Mouse (Mus musculus) adrenal gland, postnatal 10 days (tissue): ENCODE measurements at regions not wholly inside any gene's neighbourhood (a gene's known extent, or its start where the extent isn't known, plus 50 kb on each side); places are given as distances from the start of the nearest gene placed in this dataset.

Source experiments
- DNase-seq: peaks from one replicate; pipeline ENCODE4 v3.0.0; 2021; ENCODE audit warnings: mixed read lengths

DNA sequence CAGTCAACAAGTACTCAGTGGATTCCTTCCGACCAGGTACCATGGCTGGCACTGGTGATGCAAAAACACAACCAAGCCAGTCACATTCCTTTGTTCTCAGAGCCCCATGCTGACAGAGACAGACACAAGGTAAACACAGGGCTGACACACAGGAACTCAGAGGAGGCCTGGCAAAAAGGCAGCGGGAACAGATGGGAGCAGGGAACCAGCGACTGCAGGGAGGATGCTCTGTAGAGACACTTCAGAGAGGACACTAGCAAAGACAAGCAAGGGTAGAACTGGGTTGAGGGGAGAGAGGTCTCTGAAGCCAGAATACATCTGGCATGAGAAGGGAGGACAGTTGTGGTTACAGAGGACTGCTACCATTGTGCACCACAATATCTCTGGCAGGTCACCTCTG is 133.6 kb downstream of the Tex36 start:
- no peak for DNase-seq

DNA sequence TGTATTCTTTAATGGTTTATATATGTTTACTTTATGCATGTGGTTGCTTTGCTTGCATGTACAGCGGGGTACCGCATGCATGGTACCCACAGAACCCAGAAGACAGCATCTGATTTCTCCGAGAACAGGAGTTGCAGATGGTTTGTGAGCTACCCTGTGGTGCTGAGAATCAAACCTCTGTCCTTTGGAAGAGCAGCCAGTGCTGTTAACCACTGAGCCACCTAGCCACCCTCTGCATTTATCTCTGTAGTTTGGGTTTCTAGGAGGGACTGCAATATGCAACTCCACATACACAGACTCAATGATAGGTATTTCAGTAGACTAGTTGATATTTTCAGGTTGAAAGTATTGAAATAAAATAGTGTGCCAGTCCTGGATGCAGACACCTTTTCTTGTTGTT is 134.4 kb downstream of the Tex36 start:
- DNase-seq = no peak

DNA sequence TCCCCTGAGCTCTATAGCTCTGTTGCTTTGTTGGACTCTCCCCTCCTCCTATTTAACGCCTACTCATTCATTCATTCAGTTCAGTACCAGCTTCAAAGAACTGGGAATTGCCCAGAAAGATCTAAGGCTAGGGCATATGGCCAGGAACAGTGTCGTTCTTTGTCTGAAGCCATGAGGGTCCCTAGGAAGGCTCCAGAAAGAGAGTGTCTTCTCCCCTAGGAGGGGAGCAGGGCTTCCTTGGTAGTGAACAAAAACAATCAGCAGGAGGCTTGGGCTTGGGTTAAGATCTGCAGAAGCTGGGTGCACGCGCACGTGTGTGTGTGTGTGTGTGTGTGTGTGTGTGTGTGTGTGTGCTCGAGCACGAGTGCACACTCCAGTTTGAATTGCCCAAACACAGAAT is 142.7 kb downstream of the Tex36 start:
- DNase-seq = no peak

DNA sequence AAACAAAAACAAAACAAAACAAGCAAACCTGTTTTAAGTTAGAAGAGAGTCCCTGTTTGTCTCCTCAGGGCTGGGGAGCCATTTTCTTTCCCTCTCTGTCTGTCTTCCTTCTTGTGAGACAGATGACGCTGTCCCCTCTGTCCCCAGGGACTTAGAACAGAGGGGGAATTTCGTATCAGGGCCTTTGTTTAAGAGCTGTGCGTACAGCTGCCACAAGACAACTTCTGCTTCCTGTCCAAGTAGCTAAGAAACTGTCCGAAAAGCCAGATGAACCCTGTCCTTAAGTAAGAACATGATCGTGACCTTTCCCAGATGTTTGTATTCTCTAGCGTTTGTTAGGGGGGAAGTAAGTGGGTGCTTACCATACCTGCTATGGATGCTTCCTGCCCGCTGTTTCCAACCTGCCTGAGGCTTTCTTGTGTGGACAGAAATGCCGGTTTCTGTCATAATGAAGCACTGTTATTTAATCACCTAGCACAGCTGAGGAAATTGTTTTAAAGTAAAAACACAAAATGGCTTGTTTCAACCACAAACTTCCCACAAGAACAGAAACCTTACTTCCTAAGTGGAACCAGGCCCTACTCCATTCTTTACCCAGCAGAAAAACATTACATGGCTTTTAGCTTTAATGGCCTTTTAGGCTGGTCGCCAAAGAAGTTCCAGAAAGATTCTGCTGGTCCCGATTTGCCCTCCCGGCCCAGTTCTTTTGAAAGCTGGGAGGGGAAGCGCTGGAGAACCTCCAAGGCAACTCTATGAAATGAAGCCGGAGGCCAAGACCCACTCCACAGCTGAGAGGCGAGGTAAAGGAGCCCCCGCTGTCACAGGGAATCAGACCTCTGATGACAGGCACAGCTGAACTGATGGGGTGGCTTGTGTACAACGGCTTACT is 144.3 kb downstream of the Tex36 start:
- no peak for DNase-seq

DNA sequence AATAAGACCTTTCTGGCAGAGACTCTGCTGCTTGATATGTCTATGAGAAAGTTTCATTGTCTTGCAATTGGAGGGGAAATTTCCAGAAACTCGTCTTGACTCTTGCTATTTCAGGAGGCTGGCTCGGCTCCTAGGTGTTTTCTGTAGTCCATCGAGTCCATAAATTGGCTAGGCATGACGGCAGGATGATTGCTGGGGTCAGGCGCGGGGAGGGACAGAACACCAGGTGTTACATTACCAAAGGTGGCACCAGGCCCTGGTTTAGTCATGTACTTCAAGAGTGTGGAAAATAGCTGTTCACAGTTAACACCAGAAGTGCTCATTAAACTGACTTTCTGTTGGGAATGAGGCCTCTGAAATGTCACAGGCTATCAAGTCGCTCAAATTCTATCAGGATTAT is 151.7 kb downstream of the Tex36 start:
- DNase-seq = no peak

DNA sequence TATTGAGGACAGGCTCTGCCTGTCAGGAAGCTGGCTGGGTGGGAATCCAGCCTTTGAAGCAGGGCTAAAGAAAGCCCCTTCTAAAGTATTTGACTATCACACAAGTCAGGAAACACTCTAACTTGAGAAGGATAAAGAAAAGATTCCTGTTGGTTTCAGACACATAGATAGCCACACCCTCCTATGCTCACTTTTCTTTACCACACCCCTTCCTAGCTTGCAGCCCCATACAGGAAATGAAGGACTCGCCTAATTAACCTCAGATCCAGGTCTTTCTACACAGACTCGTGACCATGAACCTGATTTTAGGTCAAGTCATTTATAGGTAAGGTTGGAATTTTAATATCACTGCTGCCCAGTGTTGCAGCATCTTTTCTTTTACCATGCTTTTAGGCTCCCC is 154.9 kb downstream of the Tex36 start:
- DNase-seq = no peak

DNA sequence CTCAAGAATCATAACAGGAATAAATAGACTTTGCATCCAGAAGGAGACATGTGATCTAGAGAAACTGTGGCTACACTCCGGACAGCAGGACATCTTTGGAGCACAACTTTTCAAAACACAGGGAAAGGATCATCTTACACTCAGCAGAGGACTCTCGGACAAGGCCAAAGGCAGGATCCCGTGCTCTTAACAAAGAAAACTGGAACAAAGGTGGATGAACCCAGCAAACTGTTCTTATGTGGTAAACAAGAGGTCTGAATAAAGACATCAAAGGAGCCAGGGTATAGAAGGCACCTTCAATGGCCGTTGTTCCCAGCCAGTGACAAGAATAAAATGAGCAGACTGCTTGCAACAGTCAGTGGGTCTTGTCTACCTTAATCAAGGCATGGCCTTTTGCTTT is 160.3 kb downstream of the Tex36 start:
- no peak for DNase-seq

DNA sequence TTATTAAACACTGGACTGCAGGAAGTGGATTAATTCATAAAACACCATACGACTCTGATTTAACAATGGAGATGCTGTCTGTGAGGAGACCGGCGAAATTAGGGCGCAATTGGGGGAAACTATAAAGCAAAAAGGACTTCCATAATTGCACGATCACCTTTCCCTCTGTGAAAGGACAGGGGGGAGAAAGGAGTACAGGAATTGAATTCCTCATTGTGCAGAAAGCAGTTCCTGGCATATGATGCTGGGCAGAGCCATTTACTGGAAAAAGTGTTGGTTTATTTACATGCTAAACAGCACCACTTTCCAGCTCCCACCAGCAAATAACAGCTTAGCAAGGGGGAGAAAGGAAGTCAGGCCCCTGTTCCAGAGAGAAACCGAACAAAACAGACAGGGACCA is 160.8 kb downstream of the Tex36 start:
- no peak for DNase-seq

DNA sequence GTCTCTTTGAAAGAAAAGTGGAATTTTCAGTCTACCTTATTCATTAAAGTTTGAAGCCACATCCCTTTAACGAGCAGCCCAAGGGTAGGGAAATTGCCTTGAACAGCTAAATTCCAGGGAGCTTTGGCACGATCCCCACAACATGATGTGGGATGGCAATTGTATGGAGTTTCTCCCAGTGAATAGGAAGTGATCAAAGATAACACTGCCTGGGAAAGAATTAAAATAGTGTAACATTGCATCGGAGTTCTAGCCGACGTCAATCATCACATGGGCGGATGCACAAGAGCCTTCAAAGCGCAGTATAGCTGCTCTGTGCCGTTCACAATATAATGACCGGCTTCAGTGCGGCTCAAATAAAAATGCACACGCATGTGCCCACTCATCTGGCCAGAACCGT is 161.2 kb downstream of the Tex36 start:
- DNase-seq = no peak

DNA sequence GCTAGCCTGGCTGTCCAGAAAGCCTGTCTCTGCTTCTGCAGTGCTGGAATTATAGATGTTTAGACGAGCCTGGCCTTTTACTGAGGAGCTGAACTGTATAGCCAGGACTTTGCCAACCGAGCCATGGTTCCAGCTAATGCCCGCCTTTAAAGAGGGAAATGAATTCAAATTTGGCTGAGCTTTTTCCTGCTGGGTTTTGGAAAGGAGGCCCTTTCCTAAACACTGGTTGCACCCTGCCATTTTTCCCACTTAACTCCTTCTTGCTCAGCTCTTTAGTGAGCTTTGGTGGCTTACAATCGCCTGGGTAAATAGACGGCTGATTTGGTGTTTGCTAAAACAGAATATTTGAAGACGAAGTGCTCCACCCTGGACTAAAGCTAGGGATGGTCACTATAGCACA is 161.9 kb downstream of the Tex36 start:
- no peak for DNase-seq

DNA sequence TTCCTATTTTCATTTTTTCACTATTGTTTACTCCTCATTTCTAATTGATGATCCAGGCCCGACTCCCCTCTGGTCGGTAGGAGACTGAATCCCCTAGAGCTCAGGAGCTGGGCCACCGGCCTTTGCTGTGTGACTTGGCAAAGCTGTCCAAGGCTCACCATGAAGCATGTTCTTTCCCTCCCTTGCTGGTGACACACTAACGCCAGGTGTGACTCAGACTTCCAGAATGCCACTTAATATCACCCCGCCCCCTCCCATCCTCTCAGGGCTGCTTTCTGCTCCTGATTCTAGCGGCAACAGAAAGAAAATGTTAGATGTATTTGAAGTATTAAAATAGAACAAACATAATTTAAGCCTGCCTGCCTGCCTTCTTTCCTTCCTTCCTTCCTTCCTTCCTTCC is 163.3 kb downstream of the Tex36 start:
- DNase-seq = peak; percentile 40

DNA sequence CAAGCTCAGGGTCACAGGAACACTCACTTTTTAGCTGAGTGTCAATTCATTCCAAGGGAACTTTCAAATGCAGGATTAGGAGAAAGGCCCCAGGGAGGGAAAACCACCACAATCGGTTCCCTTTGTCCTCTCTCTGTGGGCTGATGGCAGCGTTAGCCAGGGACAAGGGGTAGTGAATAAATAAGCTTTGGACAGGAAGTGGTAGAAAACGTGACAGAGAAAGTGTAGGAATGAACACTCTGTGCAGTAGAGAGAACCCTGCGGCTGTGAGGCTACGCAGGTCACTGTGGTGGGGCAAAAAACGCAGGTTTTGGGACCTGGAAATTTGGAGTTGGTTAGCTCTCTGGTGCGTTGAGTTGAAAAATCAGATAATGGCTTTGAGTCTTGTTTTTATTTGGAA is 164.1 kb downstream of the Tex36 start:
- peak; percentile 10 for DNase-seq

DNA sequence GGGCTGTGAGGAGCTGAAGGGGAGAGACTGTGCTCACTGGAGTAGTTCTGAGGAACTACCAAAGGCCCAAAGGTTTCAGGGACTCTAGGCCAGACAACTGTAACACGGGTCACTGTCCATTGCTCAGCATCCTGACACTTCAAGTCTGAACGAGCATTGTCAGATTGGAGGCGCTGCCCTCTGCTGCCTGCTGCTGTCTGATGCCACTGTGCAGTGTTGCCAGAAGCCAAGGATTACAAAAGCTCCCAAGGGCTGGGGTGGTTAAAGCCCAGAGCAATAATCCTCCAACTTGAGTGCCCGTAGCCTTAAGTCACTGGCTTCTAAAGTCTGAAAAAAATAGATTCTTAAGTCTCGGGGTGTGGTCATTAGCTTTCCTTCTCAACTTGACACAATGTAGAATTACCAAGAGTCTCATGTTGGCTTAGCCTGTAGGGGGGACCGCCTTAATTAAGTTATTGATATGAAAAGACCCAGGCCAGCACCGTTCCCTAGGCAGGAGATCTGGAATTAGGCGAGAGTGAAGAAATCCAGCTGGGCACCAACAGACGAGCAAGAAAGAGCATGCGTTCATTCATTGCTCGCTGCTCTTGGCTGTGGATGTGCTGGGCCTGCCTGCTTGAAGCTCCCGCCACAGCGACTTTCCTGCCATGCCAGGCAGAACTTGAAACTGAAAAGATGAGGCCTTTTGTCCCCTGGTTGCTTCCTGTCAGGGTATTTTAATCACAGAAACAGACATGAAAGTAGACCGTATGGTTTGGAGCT is 166.2 kb downstream of the Tex36 start:
- peak; percentile 43 for DNase-seq

DNA sequence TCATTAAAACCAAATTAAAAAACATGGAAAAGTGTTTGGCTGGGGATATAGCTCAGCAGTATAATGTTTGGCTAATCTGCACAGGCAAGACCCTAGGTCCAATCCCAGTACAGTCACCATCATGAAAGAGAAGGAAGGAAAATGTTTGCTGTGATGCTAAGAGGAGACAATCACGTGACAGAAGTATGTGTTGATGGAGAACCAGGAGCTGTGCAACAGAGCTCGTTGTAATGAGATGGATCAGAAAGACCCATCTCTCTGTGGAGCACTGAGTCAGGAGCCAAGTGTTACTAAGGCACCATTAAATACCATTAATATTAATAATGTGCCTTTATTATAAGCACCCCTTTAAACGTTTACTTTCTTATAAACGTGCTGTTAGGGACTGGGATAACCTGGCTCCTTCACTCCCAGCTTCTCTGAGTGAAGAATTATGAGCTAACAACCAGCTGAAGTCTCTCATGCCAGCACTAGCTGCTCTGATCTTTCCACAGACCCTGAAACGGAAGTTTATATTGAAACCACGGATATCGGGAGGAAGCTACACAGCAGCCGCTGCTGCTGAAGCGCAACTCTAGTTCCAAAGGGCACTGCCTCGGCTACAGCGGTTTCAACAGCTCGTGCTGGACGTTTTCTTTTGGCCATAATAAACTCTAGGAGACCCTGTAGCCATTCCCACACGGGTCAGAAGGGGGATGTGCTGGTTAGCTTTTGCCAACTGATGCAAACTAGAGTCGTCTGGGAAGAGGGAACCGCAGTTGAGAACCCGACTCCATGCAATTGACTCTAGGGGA is 167.7 kb downstream of the Tex36 start:
- no peak for DNase-seq

DNA sequence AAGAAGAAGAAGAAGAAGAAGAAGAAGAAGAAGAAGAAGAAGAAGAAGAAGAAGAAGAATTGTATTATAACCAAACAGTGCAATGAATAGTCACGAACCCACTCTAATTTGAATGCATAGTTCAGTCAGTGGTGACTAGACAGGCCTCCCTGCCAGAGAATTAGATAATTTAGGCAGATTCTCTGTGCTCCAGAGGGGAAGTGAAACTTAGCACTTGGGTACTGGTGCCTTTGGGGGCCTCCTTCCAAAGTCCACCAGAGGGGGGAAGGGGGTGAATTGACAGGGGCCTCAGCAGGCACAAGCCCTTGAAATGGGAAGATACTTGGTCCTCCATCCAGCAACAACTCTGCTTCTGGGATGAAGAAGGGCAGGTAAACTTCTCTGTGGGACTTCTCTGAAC is 169.6 kb downstream of the Tex36 start:
- no peak for DNase-seq

DNA sequence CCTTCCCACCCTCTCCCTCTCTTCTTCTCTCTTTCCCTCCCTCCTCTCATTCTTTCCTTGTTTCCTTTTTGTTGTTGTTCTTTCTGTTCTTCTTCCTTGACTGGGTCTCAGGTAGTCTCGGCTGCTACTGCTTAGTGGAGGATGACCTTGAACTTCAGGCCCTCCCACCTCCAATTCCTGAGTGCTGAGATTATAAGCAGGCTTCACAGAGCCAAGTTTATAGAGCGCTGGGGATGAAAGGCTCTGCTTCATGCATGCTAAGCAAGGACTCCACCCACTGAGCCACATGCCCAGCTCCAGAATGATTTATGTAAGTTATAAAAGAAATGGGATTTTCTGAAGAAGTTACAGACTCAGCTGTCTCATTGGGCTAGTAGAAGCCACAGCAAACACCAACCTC is 199.9 kb downstream of the Tex36 start:
- no peak for DNase-seq

DNA sequence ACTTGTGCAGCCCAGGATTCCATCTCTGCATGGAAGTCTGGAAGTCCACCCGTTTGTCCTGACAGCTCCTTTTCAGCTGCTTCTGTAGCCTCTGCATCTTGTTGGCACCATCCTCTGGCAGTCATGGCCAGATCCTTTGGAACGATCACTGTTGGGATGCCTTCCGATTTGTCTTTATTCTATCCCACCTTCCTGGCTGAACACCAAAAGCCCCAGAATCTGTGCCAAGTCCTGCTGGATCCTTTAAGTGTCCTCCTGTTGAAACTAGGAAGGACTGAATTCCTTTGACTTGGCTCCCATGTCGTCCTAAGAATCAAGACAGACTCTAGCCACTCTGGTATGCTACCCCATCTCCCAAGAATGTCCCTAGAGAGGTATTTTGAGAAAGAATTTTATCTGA is 201.3 kb downstream of the Tex36 start:
- no peak for DNase-seq

DNA sequence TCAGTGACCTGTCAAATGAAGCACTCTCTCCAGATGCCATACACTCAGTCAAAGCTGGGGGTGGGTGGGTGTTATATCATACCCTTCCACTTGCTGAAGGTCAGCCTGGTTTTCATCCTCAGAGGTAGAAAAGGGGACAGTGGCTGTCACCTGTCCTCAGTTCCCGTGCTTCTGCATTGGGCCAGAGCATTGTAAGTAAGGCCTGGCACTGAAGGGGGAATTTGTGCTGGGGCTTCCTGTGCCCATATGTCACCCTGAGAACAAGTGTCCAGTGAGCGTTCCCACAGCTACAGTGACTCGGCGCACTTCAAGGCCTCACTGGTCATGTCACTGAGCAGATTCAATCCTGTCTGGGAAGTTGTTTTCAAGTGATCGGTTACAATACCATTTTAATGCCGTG is 213.2 kb downstream of the Tex36 start:
- DNase-seq = peak; percentile 7

DNA sequence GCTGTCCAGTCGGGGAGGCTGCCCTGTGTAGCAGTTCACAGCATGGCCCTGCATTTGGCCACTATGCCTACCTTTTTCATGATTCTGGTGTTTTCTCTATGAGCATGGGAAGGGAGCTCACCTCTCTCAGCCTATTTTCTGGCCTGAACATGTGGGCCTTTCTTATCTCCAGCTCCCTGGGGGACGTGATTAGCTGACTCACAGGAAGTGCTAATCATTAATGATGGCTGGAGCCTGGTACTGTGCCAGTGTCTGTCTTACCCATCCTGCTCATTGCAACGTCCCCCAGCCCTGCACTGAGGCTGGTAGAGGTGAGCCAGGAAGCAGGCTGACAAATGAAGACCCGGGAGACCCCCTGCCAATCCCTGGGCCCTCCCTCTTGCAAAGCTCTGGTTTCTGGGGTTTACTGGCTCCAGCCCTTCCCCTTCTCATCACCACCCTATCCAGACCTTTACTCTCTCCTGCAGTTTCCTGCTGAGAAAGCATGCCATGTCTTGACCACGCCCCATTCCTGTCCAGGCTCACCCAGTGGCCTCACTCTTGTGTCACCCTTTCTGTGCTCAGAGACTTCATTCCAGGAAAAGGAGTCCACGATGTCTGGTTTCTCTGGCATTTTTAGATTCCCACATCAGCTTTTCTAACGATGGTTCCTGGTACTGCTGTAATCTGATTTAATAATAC is 219.8 kb downstream of the Tex36 start:
- peak; percentile 23 for DNase-seq

DNA sequence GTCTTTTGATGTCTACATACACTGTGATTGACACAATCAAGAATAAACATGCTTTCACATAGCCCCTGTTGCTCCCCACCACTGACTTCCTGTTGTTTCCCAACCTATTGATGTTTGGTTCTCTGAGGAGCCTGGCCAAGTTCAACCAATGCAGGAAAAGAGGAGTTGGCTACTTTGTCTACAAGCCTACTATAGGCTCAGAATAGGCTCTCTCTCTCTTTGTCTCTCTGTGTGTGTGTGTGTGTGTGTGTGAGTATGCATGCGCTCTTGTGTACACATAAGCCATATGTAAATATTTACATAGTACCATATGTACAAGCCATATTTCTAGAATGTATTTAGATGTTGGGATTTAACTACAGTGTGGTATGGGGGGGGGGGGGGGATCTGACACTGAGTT is 222.6 kb downstream of the Tex36 start:
- no peak for DNase-seq

DNA sequence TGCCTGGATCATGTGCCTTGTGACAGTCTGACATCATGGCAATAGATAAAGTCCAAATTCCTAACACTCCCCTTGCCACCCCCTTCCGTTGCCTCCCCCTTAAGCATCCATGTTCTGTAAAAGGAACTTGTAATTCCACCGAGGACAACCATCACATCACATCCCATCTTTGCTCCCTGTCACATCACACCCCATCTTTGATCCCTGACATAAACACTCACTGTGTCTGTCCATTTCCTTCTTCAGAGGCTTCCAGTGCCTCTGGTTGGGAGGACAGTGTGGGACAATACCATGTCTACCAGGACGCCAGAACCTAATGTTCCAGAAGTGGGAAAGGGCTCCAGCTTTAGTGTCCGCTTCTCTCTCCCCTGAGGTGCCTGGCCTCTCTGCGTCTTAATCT is 223.6 kb downstream of the Tex36 start:
- no peak for DNase-seq

DNA sequence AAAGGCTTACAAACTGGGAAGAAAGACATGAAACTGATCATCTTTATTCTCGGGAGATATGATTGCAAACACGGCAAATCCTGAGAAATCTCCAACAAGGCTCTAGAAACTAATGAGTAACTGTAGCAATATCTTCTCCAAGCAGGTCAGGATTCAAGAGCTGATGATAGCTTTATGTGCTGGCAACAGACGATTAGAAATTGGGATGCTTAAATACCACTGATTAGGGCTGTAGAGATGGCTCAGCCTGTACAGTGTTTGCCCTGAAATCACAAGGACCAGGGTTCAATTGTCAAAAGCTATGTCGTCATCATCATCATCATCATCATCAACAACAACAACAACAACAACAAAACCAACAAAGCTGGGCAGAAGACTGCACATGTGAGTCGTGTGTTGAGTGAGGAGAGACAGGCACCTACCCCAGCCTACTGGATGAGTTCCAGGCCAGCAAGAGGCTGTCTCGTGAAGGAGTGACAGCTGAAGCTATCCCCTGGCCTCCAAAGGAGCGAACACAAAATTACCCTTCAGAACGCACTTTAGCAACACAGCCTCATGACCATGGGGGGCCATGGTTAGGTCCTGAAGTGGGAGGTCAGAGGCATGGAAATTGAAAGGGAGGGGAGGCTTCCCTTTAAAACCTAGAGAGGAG is 225.0 kb downstream of the Tex36 start:
- no peak for DNase-seq
